Mouse (Mus musculus) neural tube, embryonic 12.5 days (tissue): ENCODE data around the gene Pappa2. TPM values are rescaled to one million over a fixed set of nuclear protein-coding genes. Genes with fewer than 3 reads are reported as not detected.

Experiments used
- ATAC-seq: fragments of 200-750 bp; cut with Nextera tagmentation; 2 replicates; pipeline ENCODE4 v1.8.0; 2017; ENCODE audit warnings: low read depth, mild to moderate bottlenecking, moderate TSS enrichment, moderate library complexity; ENCODE audit not compliant: low FRiP score
- H3K27ac ChIP-seq: fragments of 300-500 bp; sonication (generic); 2 replicates; pipeline ENCODE4 v1.5.1; 2016
- H3K27me3 ChIP-seq: fragments of 300-500 bp; sonication (generic); replicated peaks from 2 replicates; pipeline ENCODE4 v1.6.1; 2016; ENCODE audit warnings: mild to moderate bottlenecking
- H3K36me3 ChIP-seq: fragments of 300-500 bp; sonication (generic); 2 replicates; pipeline ENCODE4 v1.6.1; 2016; ENCODE audit warnings: mild to moderate bottlenecking
- H3K4me1 ChIP-seq: fragments of 300-500 bp; sonication (generic); 2 replicates; pipeline ENCODE4 v1.6.1; 2016
- H3K4me2 ChIP-seq: fragments of 300-500 bp; sonication (generic); replicated peaks from 2 replicates; pipeline ENCODE4 v1.6.1; 2016; ENCODE audit warnings: mild to moderate bottlenecking
- H3K4me3 ChIP-seq: fragments of 300-500 bp; sonication (generic); 2 replicates; pipeline ENCODE4 v1.5.1; 2016
- H3K9ac ChIP-seq: fragments of 300-500 bp; sonication (generic); 2 replicates; pipeline ENCODE4 v1.6.1; 2016; ENCODE audit warnings: mild to moderate bottlenecking
- H3K9me3 ChIP-seq: fragments of 300-500 bp; sonication (generic); 2 replicates; pipeline ENCODE4 v1.6.1; 2016; ENCODE audit warnings: mild to moderate bottlenecking
- WGBS: fragments of 180-500 bp; shearing (Covaris S2); methylation state at CpG from one replicate; pipeline ENCODE4 v1.1.7; 2016; 5-methylcytosine and 5-hydroxymethylcytosine counted together
- polyA plus RNA-seq: library from polyadenylated mRNA; unstranded; fragments of >200 nt; fragmentation: Nextera tagmentation; extraction: Ambion mirVana; gene quantifications from 2 replicates; pipeline ENCODE4 v1.2.1, GENCODE M21; 2016

The Pappa2 gene
- polyA plus RNA-seq, 1 experiment from 2014 or later = 5.0 TPM

GRCm38 (mm10) chr1:158944936-158945335 lies 35.4 kb downstream of the Pappa2 start:
- no peak for ATAC-seq
- Histone ChIP-seq H3K9ac (no peak overlapping the region), H3K36me3 (no peaks in the 10 kb centered on the region), H3K27ac (no peak overlapping the region), H3K4me3 (no peak overlapping the region), H3K4me2 (no peak overlapping the region), H3K9me3 (no peaks in the 10 kb centered on the region), H3K27me3 (no peaks in the 10 kb centered on the region), H3K4me1 (no peaks in the 10 kb centered on the region)
- WGBS = 70% methylated on average over 4 of the region's 4 CpGs

- no peak overlapping the region for H3K4me2 ChIP-seq
- H3K9ac ChIP-seq = no peak overlapping the region
- H3K4me1 ChIP-seq = no peaks in the 10 kb centered on the region
- no peak for ATAC-seq
- WGBS = 46% methylated on average over 3 of the region's 3 CpGs
- no peaks in the 10 kb centered on the region for H3K9me3 ChIP-seq
- H3K36me3 ChIP-seq = no peaks in the 10 kb centered on the region
- H3K4me3 ChIP-seq = no peak overlapping the region
- no peaks in the 10 kb centered on the region for H3K27me3 ChIP-seq
- H3K27ac ChIP-seq = no peak overlapping the region
Observed at GRCm38 (mm10) chr1:158942864-158943263, 37.4 kb downstream of the Pappa2 start.

DNA sequence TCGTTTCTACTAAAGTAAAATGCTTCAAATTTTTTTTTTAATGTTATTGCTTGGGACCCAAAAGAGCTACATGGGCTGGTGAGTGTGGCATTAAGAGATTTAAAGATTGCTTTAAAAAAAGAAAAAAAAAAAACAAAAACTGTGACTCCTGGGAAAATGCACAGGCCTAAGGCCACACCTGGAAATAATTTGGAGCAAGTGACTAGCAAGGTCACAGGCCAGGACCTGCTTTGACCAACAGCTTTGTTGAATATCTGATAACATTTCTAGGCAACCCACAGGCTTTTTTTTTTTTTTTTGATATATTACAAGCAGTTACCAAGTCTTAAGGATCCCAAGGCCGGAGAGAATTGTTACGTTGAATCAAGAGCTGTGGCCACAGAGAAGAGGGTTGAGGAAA lies 39.3 kb downstream of the Pappa2 start:
- ATAC-seq = no peak
- H3K4me1 ChIP-seq = no peaks in the 10 kb centered on the region
- no peaks in the 10 kb centered on the region for H3K27me3 ChIP-seq
- H3K4me2 ChIP-seq = no peak overlapping the region
- no peaks in the 10 kb centered on the region for H3K36me3 ChIP-seq
- H3K9me3 ChIP-seq = no peaks in the 10 kb centered on the region
- H3K27ac ChIP-seq = no peak overlapping the region
- 81% methylated on average over 3 of the region's 3 CpGs for WGBS
- no peak overlapping the region for H3K4me3 ChIP-seq
- H3K9ac ChIP-seq = no peak overlapping the region

GRCm38 (mm10) chr1:158934447-158934846 lies 45.8 kb downstream of the Pappa2 start:
- Histone ChIP-seq H3K4me2 (no peak overlapping the region), H3K36me3 (no peaks in the 10 kb centered on the region), H3K9ac (no peak overlapping the region), H3K27me3 (no peaks in the 10 kb centered on the region), H3K4me3 (no peak overlapping the region), H3K9me3 (no peaks in the 10 kb centered on the region), H3K4me1 (no peaks in the 10 kb centered on the region), H3K27ac (no peak overlapping the region)
- no peak for ATAC-seq
- 83% methylated on average over 3 of the region's 3 CpGs for WGBS

- no peak overlapping the region for H3K4me3 ChIP-seq
- H3K9ac ChIP-seq = no peak overlapping the region
- WGBS = 72% methylated on average over 6 of the region's 6 CpGs
- H3K9me3 ChIP-seq = no peaks in the 10 kb centered on the region
- no peak for ATAC-seq
- no peaks in the 10 kb centered on the region for H3K36me3 ChIP-seq
- H3K4me1 ChIP-seq = no peaks in the 10 kb centered on the region
- no peak overlapping the region for H3K4me2 ChIP-seq
- no peaks in the 10 kb centered on the region for H3K27me3 ChIP-seq
- no peak overlapping the region for H3K27ac ChIP-seq
Observed at GRCm38 (mm10) chr1:158931202-158931827, 49.0 kb downstream of the Pappa2 start.

GRCm38 (mm10) chr1:158929369-158929768 lies 50.9 kb downstream of the Pappa2 start:
- Histone ChIP-seq H3K4me2 (no peak overlapping the region), H3K27ac (no peak overlapping the region), H3K4me1 (no peaks in the 10 kb centered on the region), H3K27me3 (no peaks in the 10 kb centered on the region), H3K4me3 (no peak overlapping the region), H3K9me3 (no peaks in the 10 kb centered on the region), H3K36me3 (no peaks in the 10 kb centered on the region), H3K9ac (no peak overlapping the region)
- WGBS = 83% methylated on average over 3 of the region's 3 CpGs
- ATAC-seq = no peak

- WGBS = 80% methylated on average over 5 of the region's 5 CpGs
- H3K9ac ChIP-seq = no peak overlapping the region
- H3K27ac ChIP-seq = no peak overlapping the region
- H3K27me3 ChIP-seq = no peaks in the 10 kb centered on the region
- no peaks in the 10 kb centered on the region for H3K4me1 ChIP-seq
- H3K4me2 ChIP-seq = no peak overlapping the region
- no peak overlapping the region for H3K4me3 ChIP-seq
- no peaks in the 10 kb centered on the region for H3K9me3 ChIP-seq
- no peak for ATAC-seq
- H3K36me3 ChIP-seq = no peaks in the 10 kb centered on the region
Observed at GRCm38 (mm10) chr1:158920451-158920850, 59.8 kb downstream of the Pappa2 start.

DNA sequence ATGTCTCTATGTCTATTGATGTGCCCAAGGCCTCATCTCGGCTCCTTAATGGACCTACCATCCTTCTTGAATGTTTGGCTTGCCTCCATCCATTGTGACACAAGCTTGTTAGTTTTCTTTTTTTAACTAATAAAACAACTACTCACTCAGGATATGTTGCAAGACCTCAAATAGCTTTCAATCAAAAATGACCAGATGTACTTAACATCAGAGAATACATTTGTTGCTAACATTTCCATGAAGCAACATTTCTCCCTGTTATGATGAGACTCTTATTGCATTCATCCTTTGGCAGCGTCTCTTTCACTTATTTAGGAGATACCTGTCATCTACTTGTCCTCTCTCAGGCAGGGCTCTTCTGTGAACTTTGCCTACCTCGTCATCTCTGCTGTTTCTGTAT lies 61.4 kb downstream of the Pappa2 start:
- Histone ChIP-seq H3K9ac (no peak overlapping the region), H3K4me3 (no peak overlapping the region), H3K4me1 (no peaks in the 10 kb centered on the region), H3K9me3 (no peaks in the 10 kb centered on the region), H3K27me3 (no peaks in the 10 kb centered on the region), H3K27ac (no peak overlapping the region), H3K36me3 (no peaks in the 10 kb centered on the region), H3K4me2 (no peak overlapping the region)
- 85% methylated on average over 3 of the region's 3 CpGs for WGBS
- ATAC-seq = no peak

GRCm38 (mm10) chr1:158917067-158917466 lies 63.2 kb downstream of the Pappa2 start:
- 89% methylated on average over 3 of the region's 3 CpGs for WGBS

DNA sequence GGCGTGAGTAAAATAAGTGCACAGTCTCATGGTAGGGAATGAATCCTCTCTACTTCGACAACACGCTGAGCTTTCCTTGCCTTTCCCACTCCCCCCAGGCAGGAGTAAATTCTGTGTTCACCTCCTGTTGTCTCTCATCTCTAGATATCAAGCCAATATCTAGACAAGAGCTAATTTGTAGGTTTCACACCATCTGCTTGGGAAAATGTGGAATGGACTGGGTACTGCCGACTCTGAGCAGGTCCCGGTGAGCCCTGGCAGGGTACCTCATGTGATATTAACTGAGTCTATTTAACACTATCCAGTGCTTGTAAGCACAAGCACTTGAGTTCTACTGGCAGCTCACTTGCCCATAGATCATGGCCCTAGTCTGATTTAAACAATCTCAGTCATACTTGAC lies 64.7 kb downstream of the Pappa2 start:
- Histone ChIP-seq H3K4me2 (no peak overlapping the region), H3K27ac (no peak overlapping the region), H3K27me3 (no peaks in the 10 kb centered on the region), H3K36me3 (no peaks in the 10 kb centered on the region), H3K9me3 (no peaks in the 10 kb centered on the region), H3K4me3 (no peak overlapping the region), H3K4me1 (no peaks in the 10 kb centered on the region), H3K9ac (no peak overlapping the region)
- ATAC-seq = no peak
- 94% methylated on average over 5 of the region's 5 CpGs for WGBS

More at GRCm38 (mm10) chr1:158917067-158917466, 63.2 kb downstream of the Pappa2 start:
- H3K36me3 ChIP-seq = no peaks in the 10 kb centered on the region
- H3K9me3 ChIP-seq = no peaks in the 10 kb centered on the region
- H3K9ac ChIP-seq = no peak overlapping the region
- H3K4me1 ChIP-seq = no peaks in the 10 kb centered on the region
- ATAC-seq = no peak
- H3K27me3 ChIP-seq = no peaks in the 10 kb centered on the region
- H3K27ac ChIP-seq = no peak overlapping the region
- no peak overlapping the region for H3K4me3 ChIP-seq
- H3K4me2 ChIP-seq = no peak overlapping the region

GRCm38 (mm10) chr1:158910661-158911060 lies 69.6 kb downstream of the Pappa2 start:
- Histone ChIP-seq H3K36me3 (no peaks in the 10 kb centered on the region), H3K4me1 (no peaks in the 10 kb centered on the region), H3K9ac (no peak overlapping the region), H3K27me3 (no peaks in the 10 kb centered on the region), H3K4me2 (no peak overlapping the region), H3K27ac (no peak overlapping the region), H3K4me3 (no peak overlapping the region), H3K9me3 (no peaks in the 10 kb centered on the region)
- 80% methylated on average over 2 of the region's 2 CpGs for WGBS
- no peak for ATAC-seq

GRCm38 (mm10) chr1:158897339-158897738 lies 83.0 kb downstream of the Pappa2 start:
- no peak overlapping the region for H3K27ac ChIP-seq
- H3K27me3 ChIP-seq = no peaks in the 10 kb centered on the region
- H3K4me1 ChIP-seq = no peaks in the 10 kb centered on the region
- no peaks in the 10 kb centered on the region for H3K36me3 ChIP-seq
- no peak overlapping the region for H3K4me3 ChIP-seq
- H3K9ac ChIP-seq = no peak overlapping the region
- H3K9me3 ChIP-seq = no peaks in the 10 kb centered on the region
- ATAC-seq = no peak
- H3K4me2 ChIP-seq = no peak overlapping the region

DNA sequence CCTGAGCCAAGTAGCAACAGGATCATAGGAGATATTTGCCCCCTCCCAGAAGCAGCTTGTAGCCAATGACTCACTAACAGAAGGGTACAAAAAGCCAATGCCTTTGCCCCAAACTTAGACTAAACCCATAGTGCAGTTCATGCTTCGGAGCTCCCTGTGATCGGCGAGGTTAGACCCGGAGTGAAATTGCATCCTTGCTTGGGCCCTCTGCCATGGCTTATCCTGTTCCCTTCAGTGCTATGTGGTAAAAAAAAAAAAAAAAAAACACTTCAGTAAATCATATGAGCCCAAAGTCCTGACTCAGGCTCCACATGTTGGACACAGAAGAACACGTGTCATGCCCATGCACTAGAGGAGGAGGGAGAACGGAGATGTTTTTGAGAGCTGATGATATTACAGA lies 85.8 kb downstream of the Pappa2 start:
- Histone ChIP-seq H3K9me3 (no peaks in the 10 kb centered on the region), H3K4me1 (no peaks in the 10 kb centered on the region), H3K27ac (no peak overlapping the region), H3K27me3 (no peaks in the 10 kb centered on the region), H3K9ac (no peak overlapping the region), H3K36me3 (no peaks in the 10 kb centered on the region), H3K4me2 (no peak overlapping the region), H3K4me3 (no peak overlapping the region)
- ATAC-seq = no peak
- 89% methylated on average over 6 of the region's 6 CpGs for WGBS
